Mouse (Mus musculus) kidney, embryonic 14.5 days (tissue): ENCODE data around the gene Cp. TPM values are rescaled to one million over a fixed set of nuclear protein-coding genes. Genes with fewer than 3 reads are reported as not detected.

Experiments used
- ATAC-seq: fragments of 200-750 bp; cut with Nextera tagmentation; 2 replicates; pipeline ENCODE4 v1.8.0; 2017; ENCODE audit warnings: moderate number of reproducible peaks, mild to moderate bottlenecking, moderate TSS enrichment, moderate library complexity; ENCODE audit not compliant: low FRiP score, low TSS enrichment
- H3K27ac ChIP-seq: fragments of 300-500 bp; sonication (generic); 2 replicates; pipeline ENCODE4 v1.5.1; 2014; ENCODE audit warnings: low read depth, mild to moderate bottlenecking, low read length, moderate library complexity, mixed read lengths
- H3K27me3 ChIP-seq: fragments of 300-500 bp; sonication (generic); 2 replicates; pipeline ENCODE4 v1.6.1; 2014; ENCODE audit warnings: mild to moderate bottlenecking, low read length; ENCODE audit not compliant: control insufficient read depth, insufficient read depth
- H3K36me3 ChIP-seq: fragments of 300-500 bp; sonication (generic); 2 replicates; pipeline ENCODE4 v1.6.1; 2014; ENCODE audit warnings: low read length, mixed read lengths; ENCODE audit not compliant: control insufficient read depth, insufficient read depth
- H3K4me1 ChIP-seq: fragments of 300-500 bp; sonication (generic); 2 replicates; pipeline ENCODE4 v1.6.1; 2014; ENCODE audit warnings: low read length, mixed read lengths; ENCODE audit not compliant: control insufficient read depth, insufficient read depth
- H3K4me2 ChIP-seq: fragments of 300-500 bp; sonication (generic); replicated peaks from 2 replicates; pipeline ENCODE4 v1.6.1; 2014; ENCODE audit warnings: low read depth, mild to moderate bottlenecking, low read length
- H3K4me3 ChIP-seq: fragments of 300-500 bp; sonication (generic); 2 replicates; pipeline ENCODE4 v1.5.1; 2014; ENCODE audit warnings: mild to moderate bottlenecking, low read length
- H3K9ac ChIP-seq: fragments of 300-500 bp; sonication (generic); 2 replicates; pipeline ENCODE4 v1.6.1; 2014; ENCODE audit warnings: low read depth, mild to moderate bottlenecking, low read length, moderate library complexity
- H3K9me3 ChIP-seq: fragments of 300-500 bp; sonication (generic); 2 replicates; pipeline ENCODE4 v1.6.1; 2016; ENCODE audit warnings: low read length; ENCODE audit not compliant: control insufficient read depth
- WGBS: fragments of 180-500 bp; shearing (Covaris S2); extraction: QIAGEN DNeasy Blood & Tissue Kit; methylation state at CpG from one replicate; pipeline ENCODE4 v1.1.7; 2014; 5-methylcytosine and 5-hydroxymethylcytosine counted together
- polyA plus RNA-seq: library from polyadenylated mRNA; unstranded; fragments of >200 nt; fragmentation: Nextera tagmentation; extraction: Ambion mirVana; gene quantifications from 2 replicates; pipeline ENCODE4 v1.2.1, GENCODE M21; 2014

Gene Cp
- polyA plus RNA-seq, 1 experiment from 2014 or later, result 0.47 TPM

- 77% methylated on average over 4 of the region's 4 CpGs for WGBS
- no peaks in the 10 kb centered on the region for H3K27me3 ChIP-seq
- ATAC-seq, result no peak
- no peak overlapping the region for H3K9ac ChIP-seq
- H3K4me1 ChIP-seq, result no peaks in the 10 kb centered on the region
- H3K27ac ChIP-seq, result no peak overlapping the region
- no peaks in the 10 kb centered on the region for H3K9me3 ChIP-seq
- H3K36me3 ChIP-seq, result no peaks in the 10 kb centered on the region; the same call in 1 of the 2 replicates
- no peak overlapping the region for H3K4me2 ChIP-seq
- H3K4me3 ChIP-seq, result no peak overlapping the region
Measured at GRCm38 (mm10) chr3:19992388-19992787, 35.5 kb downstream of the Cp start.

DNA sequence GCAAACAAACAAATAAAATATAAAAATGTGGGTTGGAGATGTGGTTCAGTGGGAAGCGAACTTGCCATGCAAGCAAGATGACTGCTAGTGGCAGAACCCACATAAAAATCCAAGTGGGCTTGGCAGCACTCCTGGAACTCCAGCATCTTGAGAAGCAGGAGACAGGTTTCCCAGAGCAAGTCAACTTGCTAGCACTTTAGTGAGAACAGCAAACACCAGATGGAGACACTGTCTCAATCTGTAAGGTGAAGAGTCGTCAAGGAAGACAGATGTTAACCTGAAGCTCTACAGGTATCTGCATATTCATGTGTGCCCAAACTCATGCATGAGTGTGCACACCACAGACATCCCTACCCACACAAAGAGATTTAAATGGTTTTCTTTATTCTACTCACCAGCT is 42.7 kb downstream of the Cp start:
- H3K9me3 ChIP-seq, result no peaks in the 10 kb centered on the region
- ATAC-seq, result no peak
- peaks cover 4% of the 10 kb centered on the region; the same call in 1 of the 2 replicates for H3K36me3 ChIP-seq
- H3K4me1 ChIP-seq, result no peaks in the 10 kb centered on the region
- H3K4me3 ChIP-seq, result no peak overlapping the region
- no peak overlapping the region for H3K9ac ChIP-seq
- WGBS, result 82% methylated on average over 2 of the region's 2 CpGs
- no peak overlapping the region for H3K4me2 ChIP-seq
- H3K27me3 ChIP-seq, result no peaks in the 10 kb centered on the region
- H3K27ac ChIP-seq, result no peak overlapping the region

- no peak overlapping the region for H3K4me3 ChIP-seq
- peaks cover 4% of the 10 kb centered on the region; the same call in 1 of the 2 replicates for H3K36me3 ChIP-seq
- ATAC-seq, result no peak
- no peak overlapping the region for H3K4me2 ChIP-seq
- H3K27ac ChIP-seq, result no peak overlapping the region
- H3K9me3 ChIP-seq, result no peaks in the 10 kb centered on the region
- 89% methylated on average over 4 of the region's 4 CpGs for WGBS
- H3K4me1 ChIP-seq, result no peaks in the 10 kb centered on the region
- H3K9ac ChIP-seq, result no peak overlapping the region
- no peaks in the 10 kb centered on the region for H3K27me3 ChIP-seq
Measured at GRCm38 (mm10) chr3:20000806-20001205, 44.0 kb downstream of the Cp start.

GRCm38 (mm10) chr3:20002786-20003185 is 45.9 kb downstream of the Cp start:
- Histone ChIP-seq H3K27ac (no peak overlapping the region), H3K36me3 (0 out of 2 replicates have a peak, but pooled peaks cover 4% of the 10 kb centered on the region), H3K27me3 (no peaks in the 10 kb centered on the region), H3K4me3 (no peak overlapping the region), H3K4me1 (no peaks in the 10 kb centered on the region), H3K9ac (no peak overlapping the region), H3K4me2 (no peak overlapping the region), H3K9me3 (no peaks in the 10 kb centered on the region)
- ATAC-seq, result no peak
- WGBS, result 82% methylated on average over 5 of the region's 5 CpGs

GRCm38 (mm10) chr3:20004422-20004821 is 47.6 kb downstream of the Cp start:
- Histone ChIP-seq H3K9me3 (no peaks in the 10 kb centered on the region), H3K27ac (no peak overlapping the region), H3K4me2 (no peak overlapping the region), H3K9ac (no peak overlapping the region), H3K36me3 (0 out of 2 replicates have a peak, but pooled peaks cover 7% of the 10 kb centered on the region), H3K4me1 (no peaks in the 10 kb centered on the region), H3K4me3 (no peak overlapping the region), H3K27me3 (no peaks in the 10 kb centered on the region)
- no peak for ATAC-seq
- 84% methylated on average over 8 of the region's 8 CpGs for WGBS

DNA sequence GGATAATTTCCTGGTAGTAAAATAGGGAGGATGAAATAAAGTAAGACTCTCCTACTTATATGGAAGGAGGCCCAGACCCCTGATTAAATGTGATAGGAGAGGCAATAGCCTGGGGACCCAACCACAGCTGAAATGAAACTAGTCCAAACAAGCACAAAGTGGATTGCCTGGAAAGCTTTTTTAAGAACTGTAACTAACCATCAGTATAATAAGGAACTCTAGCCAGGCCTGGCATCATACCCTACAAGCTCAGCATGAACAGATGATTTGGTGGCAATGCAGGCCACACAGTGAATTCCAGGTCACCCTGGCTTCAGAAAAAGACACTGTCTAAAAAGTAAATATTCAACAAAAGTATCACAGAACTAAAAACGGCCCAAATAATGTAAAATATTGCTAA is 48.8 kb downstream of the Cp start:
- Histone ChIP-seq H3K27ac (no peak overlapping the region), H3K27me3 (no peaks in the 10 kb centered on the region), H3K4me2 (no peak overlapping the region), H3K4me3 (no peak overlapping the region), H3K9ac (no peak overlapping the region), H3K4me1 (no peaks in the 10 kb centered on the region), H3K36me3 (0 out of 2 replicates have a peak, but pooled peaks cover 9% of the 10 kb centered on the region), H3K9me3 (no peaks in the 10 kb centered on the region)
- ATAC-seq, result no peak
- 81% methylated on average over 1 of the region's 1 CpGs for WGBS

DNA sequence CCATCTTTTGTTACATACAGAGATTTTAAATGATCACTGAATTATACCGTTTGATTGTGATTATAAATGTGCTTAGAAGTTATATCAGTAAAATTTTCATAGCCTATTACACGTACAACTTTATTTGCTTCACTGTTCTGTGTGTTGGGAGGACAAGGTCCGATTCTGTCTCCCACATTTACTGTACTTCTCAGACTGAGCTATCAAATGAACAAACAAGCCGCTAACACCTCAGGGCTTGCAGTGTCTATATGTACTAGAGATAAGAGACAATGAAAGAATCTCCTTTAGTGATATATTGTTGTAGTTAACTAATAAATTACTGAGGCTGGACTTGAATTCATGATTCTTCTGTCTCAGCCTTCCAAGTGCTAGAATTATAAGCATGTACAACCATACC is 50.4 kb downstream of the Cp start:
- Histone ChIP-seq H3K9me3 (no peaks in the 10 kb centered on the region), H3K4me2 (no peak overlapping the region), H3K27ac (no peak overlapping the region), H3K4me3 (no peak overlapping the region), H3K36me3 (0 out of 2 replicates have a peak, but pooled peaks cover 8% of the 10 kb centered on the region), H3K27me3 (no peaks in the 10 kb centered on the region), H3K9ac (no peak overlapping the region), H3K4me1 (no peaks in the 10 kb centered on the region)
- 91% methylated on average over 4 of the region's 4 CpGs for WGBS
- no peak for ATAC-seq

DNA sequence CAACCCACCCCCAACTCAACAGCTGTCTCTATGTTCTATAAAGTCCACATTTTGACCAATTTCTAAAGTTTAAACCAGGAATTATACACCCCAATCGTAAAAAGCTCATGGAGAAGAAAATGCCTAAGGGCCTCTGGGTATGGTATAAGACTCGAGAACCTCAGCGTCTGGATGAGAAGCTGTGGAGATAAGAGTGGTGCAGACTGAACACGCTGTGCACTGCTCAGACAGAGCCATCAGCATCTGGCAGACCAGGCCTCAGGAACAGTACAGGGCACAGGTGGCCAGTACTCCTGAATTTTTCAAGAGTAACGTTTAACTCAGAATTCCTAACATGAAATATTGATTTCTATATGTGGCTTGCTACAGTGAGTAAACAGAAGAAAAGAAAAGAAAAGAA is 50.9 kb downstream of the Cp start:
- Histone ChIP-seq H3K9ac (no peak overlapping the region), H3K27me3 (no peaks in the 10 kb centered on the region), H3K4me2 (no peak overlapping the region), H3K27ac (no peak overlapping the region), H3K9me3 (no peaks in the 10 kb centered on the region), H3K4me1 (no peaks in the 10 kb centered on the region), H3K4me3 (no peak overlapping the region), H3K36me3 (0 out of 2 replicates have a peak, but pooled peaks cover 5% of the 10 kb centered on the region)
- no peak for ATAC-seq
- WGBS, result 88% methylated on average over 5 of the region's 5 CpGs

GRCm38 (mm10) chr3:20010464-20010863 is 53.6 kb downstream of the Cp start:
- H3K27ac ChIP-seq, result no peak overlapping the region
- no peak for ATAC-seq

More at GRCm38 (mm10) chr3:20010464-20010863, 53.6 kb downstream of the Cp start:
- Histone ChIP-seq H3K36me3 (peaks cover 12% of the 10 kb centered on the region; the same call in 1 of the 2 replicates), H3K4me3 (no peak overlapping the region), H3K4me1 (no peaks in the 10 kb centered on the region), H3K4me2 (no peak overlapping the region), H3K9ac (no peak overlapping the region), H3K27me3 (no peaks in the 10 kb centered on the region), H3K9me3 (no peaks in the 10 kb centered on the region)
- 90% methylated on average over 9 of the region's 9 CpGs for WGBS
